Mouse (Mus musculus) CD8-positive naive resting alpha-beta T cell, adult 2 months (primary cell): ENCODE measurements at regions not wholly inside any gene's neighbourhood (a gene's known extent, or its start where the extent isn't known, plus 50 kb on each side); places are given as distances from the start of the nearest gene placed in this dataset.
A peak's percentile ranks its signal among the peaks of the same experiment; 100 is the strongest.

Experiments used
- DNase-seq, 2 experiments: peaks; one replicate each; pipeline ENCODE4 v3.0.0; 2022; ENCODE audit warnings: low read depth in 2 of 2, low spot score in 2 of 2

DNA sequence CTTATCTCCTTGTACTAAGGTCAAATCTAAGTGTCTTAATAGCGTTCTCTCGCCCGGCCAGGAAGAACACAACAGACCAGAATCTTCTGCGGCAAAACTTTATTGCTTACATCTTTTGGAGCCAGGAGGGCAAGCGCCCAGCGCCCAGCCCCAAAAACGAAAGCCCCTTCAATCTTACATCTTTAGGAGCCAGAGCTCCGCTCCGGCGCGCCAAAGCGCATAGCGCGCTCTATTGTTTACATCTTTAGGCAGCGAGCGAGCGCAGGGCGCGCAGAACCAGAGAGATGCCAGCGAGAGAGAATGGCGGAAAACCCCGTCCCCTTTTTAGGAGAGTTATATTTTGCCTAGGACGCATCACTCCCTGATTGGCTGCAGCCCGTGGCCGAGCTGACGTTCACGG lies 373.2 kb upstream of the Gm21477 start:
- peak in 1 of 2 experiments; percentile 0 for DNase-seq
